Mouse (Mus musculus): ENCODE measurements around the gene Ern1. TPM values are rescaled to one million over a fixed set of nuclear protein-coding genes. Genes with fewer than 3 reads are reported as not detected.
"Not testable (repeated sequence)": the region's sequence is repeated elsewhere in the genome, so short reads cannot be mapped to it uniquely, and the experiment has no call there.

Ern1 gene
- polyA plus RNA-seq, 1 experiment from 2014 or later: 7.5 TPM

- peak; percentile 84 for DNase-seq (ENCODE audit: low spot score)
- Histone ChIP-seq H3K4me3 (ENCODE audit: low read depth, low read length) (peak overlapping the region; percentile 99), H3K27ac (ENCODE audit: low read depth, low read length) (peak overlapping the region; percentile 100), H3K36me3 (ENCODE audit: control insufficient read depth, insufficient read depth, low read length) (no peaks in the 10 kb centered on the region; the same call in 1 of the 2 replicates), H3K4me2 (peak overlapping the region; percentile 78), H3K9ac (ENCODE audit: low read depth, low read length) (peak overlapping the region; percentile 100), H3K4me1 (replicated peaks; ENCODE audit: control insufficient read depth, insufficient read depth, low read length) (peaks cover 3% of the 10 kb centered on the region; the same call in 1 of the 2 replicates), H3K27me3 (replicated peaks; ENCODE audit: control insufficient read depth, insufficient read depth, low read length) (no peaks in the 10 kb centered on the region), H3K9me3 (ENCODE audit: control insufficient read depth, low read length) (no peaks in the 10 kb centered on the region)
- WGBS: under 1% methylated on average over 53 of the region's 55 CpGs
- peak; percentile 96 for ATAC-seq (replicated peaks; ENCODE audit: low FRiP score)
Observed at GRCm38 (mm10) chr11:106500393-106501307, 13.0 kb upstream of the Ern1 start.

- 47% methylated on average over 4 of the region's 4 CpGs for WGBS
- H3K4me3 ChIP-seq (ENCODE audit: low read depth, low read length): no peak overlapping the region
- DNase-seq (ENCODE audit: low spot score) (no peak), ATAC-seq (replicated peaks; ENCODE audit: low FRiP score) (no peak)
- H3K27me3 ChIP-seq (replicated peaks; ENCODE audit: control insufficient read depth, insufficient read depth, low read length): no peaks in the 10 kb centered on the region
- no peak overlapping the region for H3K9ac ChIP-seq (ENCODE audit: low read depth, low read length)
- H3K4me2 ChIP-seq: no peak overlapping the region
- no peaks in the 10 kb centered on the region for H3K9me3 ChIP-seq (ENCODE audit: control insufficient read depth, low read length)
- no peaks in the 10 kb centered on the region for H3K4me1 ChIP-seq (replicated peaks; ENCODE audit: control insufficient read depth, insufficient read depth, low read length)
- no peak overlapping the region; the same call in 1 of the 2 replicates for H3K27ac ChIP-seq (ENCODE audit: low read depth, low read length)
- no peaks in the 10 kb centered on the region; the same call in 1 of the 2 replicates for H3K36me3 ChIP-seq (ENCODE audit: control insufficient read depth, insufficient read depth, low read length)
Observed at GRCm38 (mm10) chr11:106498739-106499379, 11.2 kb upstream of the Ern1 start.

GRCm38 (mm10) chr11:106497926-106498325 lies 10.3 kb upstream of the Ern1 start:
- H3K27ac ChIP-seq (ENCODE audit: low read depth, low read length): no peak overlapping the region
- no peaks in the 10 kb centered on the region for H3K4me1 ChIP-seq (replicated peaks; ENCODE audit: control insufficient read depth, insufficient read depth, low read length)
- no peak overlapping the region for H3K4me3 ChIP-seq (ENCODE audit: low read depth, low read length)
- no peak for ATAC-seq (replicated peaks; ENCODE audit: low FRiP score)
- no peaks in the 10 kb centered on the region for H3K9me3 ChIP-seq (ENCODE audit: control insufficient read depth, low read length)
- no peaks in the 10 kb centered on the region; the same call in 1 of the 2 replicates for H3K36me3 ChIP-seq (ENCODE audit: control insufficient read depth, insufficient read depth, low read length)
- whole genome bisulfite sequencing: 89% methylated on average over 2 of the region's 2 CpGs
- H3K4me2 ChIP-seq: no peak overlapping the region
- H3K9ac ChIP-seq (ENCODE audit: low read depth, low read length): no peak overlapping the region
- no peaks in the 10 kb centered on the region for H3K27me3 ChIP-seq (replicated peaks; ENCODE audit: control insufficient read depth, insufficient read depth, low read length)
- DNase-seq (ENCODE audit: low spot score): no peak

GRCm38 (mm10) chr11:106497009-106497408 lies 9.4 kb upstream of the Ern1 start:
- H3K4me3 ChIP-seq (ENCODE audit: low read depth, low read length); ATAC-seq (replicated peaks; ENCODE audit: low FRiP score); H3K9me3 ChIP-seq (ENCODE audit: control insufficient read depth, low read length); H3K9ac ChIP-seq (ENCODE audit: low read depth, low read length); H3K36me3 ChIP-seq (ENCODE audit: control insufficient read depth, insufficient read depth, low read length); H3K27ac ChIP-seq (ENCODE audit: low read depth, low read length); H3K4me1 ChIP-seq (replicated peaks; ENCODE audit: control insufficient read depth, insufficient read depth, low read length); H3K27me3 ChIP-seq (replicated peaks; ENCODE audit: control insufficient read depth, insufficient read depth, low read length); H3K4me2 ChIP-seq; DNase-seq (ENCODE audit: low spot score): not testable (repeated sequence)
- 88% methylated on average over 2 of the region's 2 CpGs for WGBS

GRCm38 (mm10) chr11:106492984-106493669 lies 5.5 kb upstream of the Ern1 start:
- Histone ChIP-seq H3K4me2 (no peak overlapping the region), H3K9me3 (ENCODE audit: control insufficient read depth, low read length) (no peaks in the 10 kb centered on the region), H3K4me1 (replicated peaks; ENCODE audit: control insufficient read depth, insufficient read depth, low read length) (peaks cover 5% of the 10 kb centered on the region; the same call in 1 of the 2 replicates), H3K36me3 (ENCODE audit: control insufficient read depth, insufficient read depth, low read length) (no peaks in the 10 kb centered on the region), H3K4me3 (ENCODE audit: low read depth, low read length) (no peak overlapping the region), H3K9ac (ENCODE audit: low read depth, low read length) (no peak overlapping the region), H3K27ac (ENCODE audit: low read depth, low read length) (no peak overlapping the region), H3K27me3 (replicated peaks; ENCODE audit: control insufficient read depth, insufficient read depth, low read length) (no peaks in the 10 kb centered on the region)
- DNase-seq (ENCODE audit: low spot score) (no peak), ATAC-seq (replicated peaks; ENCODE audit: low FRiP score) (no peak)
- WGBS: 71% methylated on average over 7 of the region's 7 CpGs

GRCm38 (mm10) chr11:106491393-106491792 lies 3.7 kb upstream of the Ern1 start:
- no peaks in the 10 kb centered on the region for H3K36me3 ChIP-seq (ENCODE audit: control insufficient read depth, insufficient read depth, low read length)
- DNase-seq (ENCODE audit: low spot score) (no peak), ATAC-seq (replicated peaks; ENCODE audit: low FRiP score) (no peak)
- H3K9me3 ChIP-seq (ENCODE audit: control insufficient read depth, low read length): no peaks in the 10 kb centered on the region
- 3% methylated on average over 3 of the region's 3 CpGs for WGBS
- no peak overlapping the region for H3K4me3 ChIP-seq (ENCODE audit: low read depth, low read length)
- H3K9ac ChIP-seq (ENCODE audit: low read depth, low read length): no peak overlapping the region
- H3K4me1 ChIP-seq (replicated peaks; ENCODE audit: control insufficient read depth, insufficient read depth, low read length): peaks cover 7% of the 10 kb centered on the region; the same call in 1 of the 2 replicates
- no peak overlapping the region for H3K27ac ChIP-seq (ENCODE audit: low read depth, low read length)
- no peak overlapping the region for H3K4me2 ChIP-seq
- no peaks in the 10 kb centered on the region for H3K27me3 ChIP-seq (replicated peaks; ENCODE audit: control insufficient read depth, insufficient read depth, low read length)

GRCm38 (mm10) chr11:106490600-106490999 lies 2.9 kb upstream of the Ern1 start:
- H3K4me2 ChIP-seq; H3K27me3 ChIP-seq (replicated peaks; ENCODE audit: control insufficient read depth, insufficient read depth, low read length); H3K9ac ChIP-seq (ENCODE audit: low read depth, low read length); H3K4me3 ChIP-seq (ENCODE audit: low read depth, low read length); DNase-seq (ENCODE audit: low spot score); H3K27ac ChIP-seq (ENCODE audit: low read depth, low read length); H3K9me3 ChIP-seq (ENCODE audit: control insufficient read depth, low read length); ATAC-seq (replicated peaks; ENCODE audit: low FRiP score); H3K36me3 ChIP-seq (ENCODE audit: control insufficient read depth, insufficient read depth, low read length): not testable (repeated sequence)
- H3K4me1 ChIP-seq (replicated peaks; ENCODE audit: control insufficient read depth, insufficient read depth, low read length): peaks cover 13% of the 10 kb centered on the region
- WGBS: 79% methylated on average over 6 of the region's 6 CpGs

GRCm38 (mm10) chr11:106490057-106490456 lies 2.4 kb upstream of the Ern1 start:
- H3K27ac ChIP-seq (ENCODE audit: low read depth, low read length): no peak overlapping the region
- H3K4me3 ChIP-seq (ENCODE audit: low read depth, low read length): no peak overlapping the region
- WGBS: 72% methylated on average over 10 of the region's 10 CpGs
- H3K9me3 ChIP-seq (ENCODE audit: control insufficient read depth, low read length): no peaks in the 10 kb centered on the region
- H3K4me2 ChIP-seq: no peak overlapping the region
- ATAC-seq (replicated peaks; ENCODE audit: low FRiP score): no peak
- H3K27me3 ChIP-seq (replicated peaks; ENCODE audit: control insufficient read depth, insufficient read depth, low read length): no peaks in the 10 kb centered on the region
- no peaks in the 10 kb centered on the region for H3K36me3 ChIP-seq (ENCODE audit: control insufficient read depth, insufficient read depth, low read length)
- H3K4me1 ChIP-seq (replicated peaks; ENCODE audit: control insufficient read depth, insufficient read depth, low read length): peaks cover 16% of the 10 kb centered on the region
- no peak for DNase-seq (ENCODE audit: low spot score)
- no peak overlapping the region for H3K9ac ChIP-seq (ENCODE audit: low read depth, low read length)
